Mouse (Mus musculus) heart, embryonic 10.5 days (tissue): ENCODE results near the gene Kctd5. TPM values are rescaled to one million over a fixed set of nuclear protein-coding genes. Genes with fewer than 3 reads are reported as not detected.
A peak's percentile ranks its signal among the peaks of the same experiment; 100 is the strongest.
"Not testable (repeated sequence)": the region's sequence is repeated elsewhere in the genome, so short reads cannot be mapped to it uniquely, and the experiment has no call there.

ENCODE experiments used
- DNase-seq: peaks from one replicate; pipeline ENCODE4 v3.0.0-alpha.2; 2017; ENCODE audit warnings: low spot score
- H3K27ac ChIP-seq: fragments of 300-500 bp; sonication (generic); 2 replicates; pipeline ENCODE4 v1.5.1; 2016; ENCODE audit warnings: mild to moderate bottlenecking
- H3K27me3 ChIP-seq: fragments of 300-500 bp; sonication (generic); 2 replicates; pipeline ENCODE4 v1.6.1; 2016; ENCODE audit warnings: mild to moderate bottlenecking; ENCODE audit not compliant: poor library complexity, insufficient read depth, severe bottlenecking
- H3K36me3 ChIP-seq: fragments of 300-500 bp; sonication (generic); 2 replicates; pipeline ENCODE4 v1.6.1; 2016; ENCODE audit warnings: mild to moderate bottlenecking, moderate library complexity
- H3K4me1 ChIP-seq: fragments of 300-500 bp; sonication (generic); 2 replicates; pipeline ENCODE4 v1.6.1; 2016; ENCODE audit warnings: mild to moderate bottlenecking
- H3K4me3 ChIP-seq: fragments of 300-500 bp; sonication (generic); 2 replicates; pipeline ENCODE4 v1.5.1; 2016; ENCODE audit warnings: mild to moderate bottlenecking, moderate library complexity
- H3K9me3 ChIP-seq: fragments of 300-500 bp; sonication (generic); 2 replicates; pipeline ENCODE4 v1.6.1; 2016; ENCODE audit warnings: mild to moderate bottlenecking, moderate library complexity
- WGBS: fragments of 180-500 bp; shearing (Covaris S2); methylation state at CpG from one replicate; pipeline ENCODE4 v1.1.7; 2016; 5-methylcytosine and 5-hydroxymethylcytosine counted together
- polyA plus RNA-seq: library from polyadenylated mRNA; unstranded; fragments of >200 nt; fragmentation: Nextera tagmentation; extraction: Ambion mirVana; gene quantifications from 2 replicates; pipeline ENCODE4 v1.2.1, GENCODE M21; 2016

Kctd5 gene
- polyA plus RNA-seq, result 55.2 and 71.8 TPM in 2 replicates

GRCm38 (mm10) chr17:24072919-24073696, at the start of gene Kctd5:
Kctd5 (minus strand) TSS chr17:24073485.
- peak within 1 kb of the TSS; percentile 88 for H3K4me3 ChIP-seq
- H3K9me3 ChIP-seq, result no peaks in the 10 kb centered on the region
- H3K4me1 ChIP-seq, result peaks cover 7% of the 10 kb centered on the region
- no peaks in the 10 kb centered on the region for H3K27me3 ChIP-seq
- peak; percentile 96 for DNase-seq
- H3K36me3 ChIP-seq, result peaks cover 22% of the 10 kb centered on the region
- peak within 1 kb of the TSS; percentile 94 for H3K27ac ChIP-seq
- 0% methylated on average over 62 of the region's 62 CpGs for WGBS

- no peak overlapping the region for H3K4me3 ChIP-seq
- no peaks in the 10 kb centered on the region for H3K27me3 ChIP-seq
- 84% methylated on average over 3 of the region's 3 CpGs for WGBS
- H3K27ac ChIP-seq, result no peak overlapping the region
- no peak for DNase-seq
- H3K9me3 ChIP-seq, result no peaks in the 10 kb centered on the region
- no peaks in the 10 kb centered on the region for H3K4me1 ChIP-seq
- H3K36me3 ChIP-seq, result peaks cover 2% of the 10 kb centered on the region; the same call in 1 of the 2 replicates
These were observed 46.2 kb upstream of the Kctd5 start for GRCm38 (mm10) chr17:24119446-24119845.

GRCm38 (mm10) chr17:24113031-24113430, 39.7 kb upstream of the Kctd5 start:
- no peaks in the 10 kb centered on the region for H3K9me3 ChIP-seq
- no peaks in the 10 kb centered on the region for H3K27me3 ChIP-seq
- H3K36me3 ChIP-seq, result peaks cover 19% of the 10 kb centered on the region
- no peaks in the 10 kb centered on the region for H3K4me1 ChIP-seq
- no peak overlapping the region for H3K27ac ChIP-seq
- H3K4me3 ChIP-seq, result no peak overlapping the region
- whole genome bisulfite sequencing, result 81% methylated on average over 4 of the region's 4 CpGs
- no peak for DNase-seq

DNA sequence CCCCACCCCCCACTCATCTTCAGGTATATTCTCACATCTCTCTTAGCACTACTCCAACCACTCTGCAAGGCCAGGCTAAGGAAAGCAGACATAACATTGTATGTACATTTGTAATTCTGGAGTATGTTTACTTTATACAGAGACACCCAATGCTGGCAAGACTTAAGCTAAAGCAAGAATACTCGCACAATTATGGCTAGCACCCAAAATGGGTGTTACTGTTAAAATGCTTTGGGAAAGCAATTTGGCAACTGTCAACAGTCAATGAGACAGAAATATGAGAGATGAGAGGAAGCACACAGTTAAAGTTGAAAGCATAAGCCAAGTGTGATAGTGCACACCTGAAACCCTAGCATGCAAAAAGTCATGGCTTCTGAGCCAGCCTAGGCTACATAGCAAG, 38.0 kb upstream of the Kctd5 start:
- Histone ChIP-seq H3K4me3 (no peak overlapping the region), H3K27me3 (no peaks in the 10 kb centered on the region), H3K36me3 (peaks cover 25% of the 10 kb centered on the region), H3K9me3 (no peaks in the 10 kb centered on the region), H3K27ac (no peak overlapping the region), H3K4me1 (no peaks in the 10 kb centered on the region)
- 93% methylated on average over 1 of the region's 1 CpGs for WGBS
- no peak for DNase-seq

DNA sequence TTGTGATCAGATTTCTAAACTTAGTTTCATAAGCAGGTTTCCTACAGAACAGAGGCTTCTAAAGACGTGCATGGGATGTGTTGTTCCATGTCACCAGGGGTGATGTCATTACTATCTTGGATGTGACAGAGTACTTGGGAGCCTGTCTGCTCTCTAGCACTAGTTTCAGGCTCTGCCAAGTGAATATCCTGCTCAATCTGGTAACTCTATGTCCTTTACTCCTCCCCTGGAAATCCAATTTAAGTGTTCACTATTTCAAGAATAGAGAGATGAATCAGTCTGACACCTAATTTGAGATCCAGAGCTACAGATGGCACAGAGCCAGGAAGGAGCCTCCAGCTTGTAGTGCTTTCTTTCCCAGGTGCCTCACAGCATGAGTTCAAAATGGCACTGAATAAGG, 35.6 kb upstream of the Kctd5 start:
- Histone ChIP-seq H3K36me3 (peaks cover 45% of the 10 kb centered on the region), H3K4me3 (no peak overlapping the region), H3K27me3 (no peaks in the 10 kb centered on the region), H3K9me3 (no peaks in the 10 kb centered on the region), H3K4me1 (no peaks in the 10 kb centered on the region), H3K27ac (no peak overlapping the region)
- 54% methylated on average over 1 of the region's 1 CpGs for WGBS
- DNase-seq, result no peak

GRCm38 (mm10) chr17:24105111-24105510, 31.8 kb upstream of the Kctd5 start:
- peaks cover 69% of the 10 kb centered on the region for H3K36me3 ChIP-seq
- no peak overlapping the region for H3K27ac ChIP-seq
- DNase-seq, result no peak
- H3K4me3 ChIP-seq, result no peak overlapping the region
- H3K27me3 ChIP-seq, result no peaks in the 10 kb centered on the region
- WGBS, result 95% methylated on average over 2 of the region's 2 CpGs
- no peaks in the 10 kb centered on the region for H3K4me1 ChIP-seq
- no peaks in the 10 kb centered on the region for H3K9me3 ChIP-seq

GRCm38 (mm10) chr17:24098354-24098753, 25.1 kb upstream of the Kctd5 start:
- H3K9me3 ChIP-seq, result no peaks in the 10 kb centered on the region
- no peak overlapping the region for H3K4me3 ChIP-seq
- no peaks in the 10 kb centered on the region for H3K4me1 ChIP-seq
- 93% methylated on average over 4 of the region's 4 CpGs for WGBS
- DNase-seq, result no peak
- H3K27ac ChIP-seq, result no peak overlapping the region
- H3K36me3 ChIP-seq, result peaks cover 73% of the 10 kb centered on the region
- no peaks in the 10 kb centered on the region for H3K27me3 ChIP-seq

GRCm38 (mm10) chr17:24090575-24090974, 17.3 kb upstream of the Kctd5 start:
- WGBS, result 95% methylated on average over 1 of the region's 1 CpGs
- peaks cover 76% of the 10 kb centered on the region for H3K36me3 ChIP-seq
- H3K4me1 ChIP-seq, result no peaks in the 10 kb centered on the region
- no peak overlapping the region for H3K27ac ChIP-seq
- no peaks in the 10 kb centered on the region for H3K9me3 ChIP-seq
- DNase-seq, result no peak
- H3K27me3 ChIP-seq, result no peaks in the 10 kb centered on the region
- no peak overlapping the region for H3K4me3 ChIP-seq

DNA sequence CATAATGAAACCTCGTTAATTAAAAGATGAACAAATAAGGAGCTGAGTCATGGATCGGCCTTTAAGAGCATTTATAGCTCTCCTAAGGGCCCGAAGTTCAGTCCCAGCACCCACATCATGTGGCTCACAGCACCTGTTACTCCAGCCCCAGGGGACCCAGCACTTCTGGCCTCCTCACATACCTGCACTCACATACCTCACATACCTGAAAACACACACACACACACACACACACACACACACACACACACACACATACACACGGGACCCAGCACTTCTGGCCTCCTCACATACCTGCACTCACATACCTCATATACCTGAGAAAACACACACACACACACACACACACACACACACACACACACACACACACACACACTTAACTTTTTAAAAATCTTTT, 13.1 kb upstream of the Kctd5 start:
- WGBS, result 91% methylated on average over 4 of the region's 4 CpGs
- not testable (repeated sequence) for H3K4me1 ChIP-seq, H3K9me3 ChIP-seq, H3K4me3 ChIP-seq, H3K27ac ChIP-seq, H3K27me3 ChIP-seq, DNase-seq
- peaks cover 59% of the 10 kb centered on the region for H3K36me3 ChIP-seq

DNA sequence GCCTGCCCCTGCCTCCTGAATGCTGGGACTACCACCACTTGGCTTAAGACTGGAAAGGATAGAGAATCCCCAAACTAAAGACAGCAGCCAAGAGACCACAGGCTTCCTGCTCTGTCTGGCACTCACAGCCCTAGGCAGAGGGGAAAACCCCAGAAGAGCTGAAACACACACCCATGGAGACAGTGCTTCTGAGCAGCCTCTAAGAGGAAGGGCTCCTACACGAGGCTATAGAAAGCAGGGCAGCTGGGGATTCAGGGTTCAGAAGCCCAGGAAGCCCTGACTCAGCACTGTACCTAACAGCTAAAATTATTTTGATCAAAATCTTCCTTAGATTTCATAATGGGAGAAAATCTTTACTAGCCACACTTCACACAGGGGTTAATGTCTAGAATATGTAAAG, 11.3 kb upstream of the Kctd5 start:
- Histone ChIP-seq H3K4me3 (no peak overlapping the region), H3K27ac (no peak overlapping the region), H3K9me3 (no peaks in the 10 kb centered on the region), H3K36me3 (peaks cover 52% of the 10 kb centered on the region), H3K4me1 (no peaks in the 10 kb centered on the region), H3K27me3 (no peaks in the 10 kb centered on the region)
- 45% methylated on average over 1 of the region's 1 CpGs for WGBS
- no peak for DNase-seq

GRCm38 (mm10) chr17:24077101-24077500, 3.8 kb upstream of the Kctd5 start:
- Histone ChIP-seq H3K4me1 (peaks cover 3% of the 10 kb centered on the region), H3K36me3 (peaks cover 39% of the 10 kb centered on the region), H3K9me3 (no peaks in the 10 kb centered on the region), H3K27ac (no peak overlapping the region), H3K27me3 (no peaks in the 10 kb centered on the region), H3K4me3 (no peak overlapping the region)
- DNase-seq, result no peak
- WGBS, result 81% methylated on average over 2 of the region's 2 CpGs

GRCm38 (mm10) chr17:24069531-24069930, 3.8 kb downstream of the Kctd5 start:
- DNase-seq, result no peak
- Histone ChIP-seq H3K27me3 (no peaks in the 10 kb centered on the region), H3K36me3 (peaks cover 34% of the 10 kb centered on the region), H3K27ac (no peak overlapping the region), H3K9me3 (no peaks in the 10 kb centered on the region), H3K4me1 (peaks cover 7% of the 10 kb centered on the region), H3K4me3 (no peak overlapping the region)
- 85% methylated on average over 3 of the region's 3 CpGs for WGBS

DNA sequence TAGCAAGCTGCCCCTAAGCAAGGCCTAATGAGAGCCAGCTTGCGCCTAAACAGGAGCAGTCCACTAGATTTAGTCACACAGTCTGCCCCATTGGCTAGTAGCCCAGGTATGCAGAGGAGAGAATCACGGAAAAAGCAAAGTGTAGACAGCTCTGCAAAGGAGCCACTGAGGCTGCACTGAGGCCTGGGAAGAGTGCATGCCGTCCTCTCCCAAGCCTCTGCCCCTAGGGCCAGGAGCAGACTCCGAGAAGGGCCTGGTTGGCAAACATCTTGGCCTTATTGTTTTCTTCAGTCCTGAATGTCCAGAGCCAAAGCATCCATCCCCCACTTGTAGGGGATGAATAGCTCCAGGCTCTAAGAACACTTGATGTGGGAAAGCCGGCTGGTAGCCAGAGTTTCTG, 5.0 kb downstream of the Kctd5 start:
- Histone ChIP-seq H3K36me3 (peaks cover 43% of the 10 kb centered on the region), H3K27ac (no peak overlapping the region), H3K9me3 (no peaks in the 10 kb centered on the region), H3K4me1 (peaks cover 7% of the 10 kb centered on the region), H3K4me3 (no peak overlapping the region), H3K27me3 (no peaks in the 10 kb centered on the region)
- no peak for DNase-seq
- WGBS, result 92% methylated on average over 5 of the region's 5 CpGs
